Mouse (Mus musculus) lung, postnatal 0 days (tissue): Measurements from ENCODE around the gene Hk1. TPM values are rescaled to one million over a fixed set of nuclear protein-coding genes. Genes with fewer than 3 reads are reported as not detected.

Source experiments
- ATAC-seq: fragments of 200-750 bp; cut with Nextera tagmentation; 2 replicates; pipeline ENCODE4 v1.8.0; 2017; ENCODE audit warnings: moderate library complexity
- DNase-seq: peaks from one replicate; pipeline ENCODE4 v3.0.0-alpha.2; 2016; ENCODE audit warnings: low spot score
- H3K27ac ChIP-seq: fragments of 300-500 bp; sonication (generic); 2 replicates; pipeline ENCODE4 v1.5.1; 2014; ENCODE audit warnings: antibody characterized with exemption, mild to moderate bottlenecking, low read length, mixed read lengths
- H3K27me3 ChIP-seq: fragments of 300-500 bp; sonication (generic); replicated peaks from 2 replicates; pipeline ENCODE4 v1.6.1; 2014; ENCODE audit warnings: low read length, mixed read lengths; ENCODE audit not compliant: insufficient read depth
- H3K36me3 ChIP-seq: fragments of 300-500 bp; sonication (generic); 2 replicates; pipeline ENCODE4 v1.6.1; 2014; ENCODE audit warnings: low read length, mixed read lengths; ENCODE audit not compliant: insufficient read depth
- H3K4me1 ChIP-seq: fragments of 300-500 bp; sonication (generic); 2 replicates; pipeline ENCODE4 v1.6.1; 2014; ENCODE audit warnings: antibody characterized with exemption, low read depth, low read length, mixed read lengths; ENCODE audit not compliant: insufficient read depth
- H3K4me2 ChIP-seq: fragments of 300-500 bp; sonication (generic); replicated peaks from 2 replicates; pipeline ENCODE4 v1.6.1; 2014; ENCODE audit warnings: low read depth, mild to moderate bottlenecking, low read length, moderate library complexity, mixed read lengths
- H3K4me3 ChIP-seq: fragments of 300-500 bp; sonication (generic); 2 replicates; pipeline ENCODE4 v1.5.1; 2014; ENCODE audit warnings: low read depth, low read length
- H3K9ac ChIP-seq: fragments of 300-500 bp; sonication (generic); replicated peaks from 2 replicates; pipeline ENCODE4 v1.6.1; 2014; ENCODE audit warnings: low read depth, mild to moderate bottlenecking
- H3K9me3 ChIP-seq: fragments of 300-500 bp; sonication (generic); 2 replicates; pipeline ENCODE4 v1.6.1; 2016; ENCODE audit warnings: low read length, mixed read lengths
- CTCF ChIP-seq: IDR thresholded peaks from 2 replicates; pipeline ENCODE4 v1.5.1; 2016; ENCODE audit warnings: antibody characterized with exemption, mild to moderate bottlenecking
- EP300 ChIP-seq: IDR thresholded peaks from 2 replicates; pipeline ENCODE4 v1.6.1; 2016; ENCODE audit warnings: antibody characterized with exemption, mild to moderate bottlenecking, control low read depth
- WGBS: fragments of 180-500 bp; shearing (Covaris S2); extraction: QIAGEN DNeasy Blood & Tissue Kit; methylation state at CpG from one replicate; pipeline ENCODE4 v1.1.7; 2014; 5-methylcytosine and 5-hydroxymethylcytosine counted together
- polyA plus RNA-seq: library from polyadenylated mRNA; unstranded; fragments of >200 nt; fragmentation: Nextera tagmentation; extraction: Ambion mirVana; gene quantifications from 2 replicates; pipeline ENCODE4 v1.2.1, GENCODE M21; 2015

Hk1 gene
- polyA plus RNA-seq, 1 experiment from 2014 or later, result 25.8 TPM

- Histone ChIP-seq H3K4me2 (no peak within 1 kb of the TSS), H3K9ac (no peak within 1 kb of the TSS), H3K4me1 (peaks cover 8% of the 10 kb centered on the region; the same call in 1 of the 2 replicates), H3K4me3 (no peak within 1 kb of the TSS), H3K27ac (no peak within 1 kb of the TSS), H3K27me3 (no peaks in the 10 kb centered on the region), H3K36me3 (no peaks in the 10 kb centered on the region), H3K9me3 (no peaks in the 10 kb centered on the region)
- no peak for TF ChIP-seq EP300
- WGBS, result 62% methylated on average over 12 of the region's 12 CpGs
- DNase-seq (no peak), ATAC-seq (no peak)
These were observed 127.7 kb downstream of the Hk1 start, which contains the start of gene Tacr2 for GRCm38 (mm10) chr10:62252000-62252488. TSS of gene Tacr2 (plus strand) at chr10:62252438.

GRCm38 (mm10) chr10:62247815-62248214 is 131.9 kb downstream of the Hk1 start:
- Histone ChIP-seq H3K27me3 (no peaks in the 10 kb centered on the region), H3K4me3 (no peak overlapping the region), H3K4me1 (peaks cover 8% of the 10 kb centered on the region; the same call in 1 of the 2 replicates), H3K4me2 (no peak overlapping the region), H3K9ac (no peak overlapping the region), H3K9me3 (no peaks in the 10 kb centered on the region), H3K27ac (no peak overlapping the region), H3K36me3 (no peaks in the 10 kb centered on the region)
- DNase-seq, result peak; percentile 78
- WGBS, result 2% methylated on average over 8 of the region's 8 CpGs
- peak; percentile 88 for ATAC-seq
- TF ChIP-seq CTCF (no peak), EP300 (peak; percentile 53)

- no peak for ATAC-seq
- Histone ChIP-seq H3K4me2 (no peak overlapping the region), H3K4me1 (peaks cover 8% of the 10 kb centered on the region; the same call in 1 of the 2 replicates), H3K9me3 (no peaks in the 10 kb centered on the region), H3K9ac (no peak overlapping the region), H3K27me3 (no peaks in the 10 kb centered on the region), H3K4me3 (no peak overlapping the region), H3K27ac (no peak overlapping the region), H3K36me3 (no peaks in the 10 kb centered on the region)
- TF ChIP-seq CTCF (no peak), EP300 (no peak)
- no peak for DNase-seq
- WGBS, result 45% methylated on average over 3 of the region's 3 CpGs
These were observed 132.6 kb downstream of the Hk1 start for GRCm38 (mm10) chr10:62247156-62247555.

DNA sequence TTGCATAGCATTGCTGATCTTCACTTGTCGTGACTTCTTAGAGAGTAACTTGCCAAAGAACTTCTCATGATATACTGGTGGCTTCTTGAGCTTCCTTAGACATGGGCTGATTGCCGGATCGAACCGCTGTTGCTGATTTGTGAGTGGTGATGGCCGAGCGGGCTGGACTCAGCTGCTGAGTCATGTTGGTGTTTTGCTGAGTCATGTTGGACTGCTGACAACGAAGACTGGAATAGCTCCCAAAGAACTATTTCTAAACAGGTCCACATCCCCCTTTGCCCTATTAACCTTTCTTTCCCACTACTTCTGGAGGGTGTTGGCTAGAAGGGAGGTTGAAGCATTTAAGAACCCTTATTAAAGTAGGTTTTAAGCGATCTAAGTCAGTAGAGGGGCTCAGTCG is 135.6 kb downstream of the Hk1 start:
- ATAC-seq, result no peak
- no peak overlapping the region for H3K4me3 ChIP-seq
- H3K36me3 ChIP-seq, result no peaks in the 10 kb centered on the region
- no peaks in the 10 kb centered on the region for H3K27me3 ChIP-seq
- no peak for DNase-seq
- no peaks in the 10 kb centered on the region for H3K9me3 ChIP-seq
- WGBS, result 83% methylated on average over 9 of the region's 9 CpGs
- H3K4me2 ChIP-seq, result no peak overlapping the region
- H3K27ac ChIP-seq, result no peak overlapping the region
- H3K9ac ChIP-seq, result no peak overlapping the region
- TF ChIP-seq CTCF (no peak), EP300 (no peak)
- H3K4me1 ChIP-seq, result peaks cover 8% of the 10 kb centered on the region; the same call in 1 of the 2 replicates

- whole genome bisulfite sequencing, result 38% methylated on average over 11 of the region's 13 CpGs
- Histone ChIP-seq H3K4me3 (no peak overlapping the region), H3K9ac (no peak overlapping the region), H3K4me1 (peaks cover 6% of the 10 kb centered on the region; the same call in 1 of the 2 replicates), H3K27me3 (no peaks in the 10 kb centered on the region), H3K27ac (peak overlapping the region; percentile 66), H3K4me2 (0 out of 2 replicates have a peak overlapping the region, but pooled peaks have one; percentile 19), H3K9me3 (no peaks in the 10 kb centered on the region), H3K36me3 (no peaks in the 10 kb centered on the region)
- ATAC-seq, result peak; percentile 75
- no peak for TF ChIP-seq EP300
- peak; percentile 84 for TF ChIP-seq CTCF
- DNase-seq, result peak; percentile 84
These were observed 136.8 kb downstream of the Hk1 start for GRCm38 (mm10) chr10:62242896-62243295.

- Histone ChIP-seq H3K36me3 (no peaks in the 10 kb centered on the region), H3K27ac (peak overlapping the region; percentile 72), H3K4me3 (no peak overlapping the region), H3K4me1 (peaks cover under 1% of the 10 kb centered on the region; the same call in 1 of the 2 replicates), H3K27me3 (no peaks in the 10 kb centered on the region), H3K9ac (no peak overlapping the region), H3K4me2 (0 out of 2 replicates have a peak overlapping the region, but pooled peaks have one; percentile 19), H3K9me3 (no peaks in the 10 kb centered on the region)
- 43% methylated on average over 10 of the region's 10 CpGs for whole genome bisulfite sequencing
- ATAC-seq (peak; percentile 94), DNase-seq (peak; percentile 88)
- peak; percentile 91 for TF ChIP-seq EP300
- TF ChIP-seq CTCF, result no peak
These were observed 137.3 kb downstream of the Hk1 start for GRCm38 (mm10) chr10:62242358-62242757.
